Mouse (Mus musculus) forebrain, embryonic 11.5 days (tissue): ENCODE measurements around the gene Ccdc62. TPM values are rescaled to one million over a fixed set of nuclear protein-coding genes. Genes with fewer than 3 reads are reported as not detected.

Experiments
- ATAC-seq: fragments of 200-750 bp; cut with Nextera tagmentation; replicated peaks from 2 replicates; pipeline ENCODE4 v1.8.0; 2017; ENCODE audit warnings: moderate TSS enrichment; ENCODE audit not compliant: low FRiP score
- DNase-seq: peaks from one replicate; pipeline ENCODE4 v3.0.0-alpha.2; 2017; ENCODE audit warnings: low spot score
- H3K27ac ChIP-seq: fragments of 300-500 bp; sonication (generic); 2 replicates; pipeline ENCODE4 v1.5.1; 2014; ENCODE audit warnings: low read depth, low read length
- H3K27me3 ChIP-seq: fragments of 300-500 bp; sonication (generic); 2 replicates; pipeline ENCODE4 v1.6.1; 2014; ENCODE audit warnings: mild to moderate bottlenecking, low read length, mixed read lengths; ENCODE audit not compliant: control insufficient read depth, insufficient read depth
- H3K36me3 ChIP-seq: fragments of 300-500 bp; sonication (generic); 2 replicates; pipeline ENCODE4 v1.6.1; 2014; ENCODE audit warnings: mild to moderate bottlenecking, low read length, moderate library complexity, mixed read lengths; ENCODE audit not compliant: control insufficient read depth, insufficient read depth
- H3K4me1 ChIP-seq: fragments of 300-500 bp; sonication (generic); replicated peaks from 2 replicates; pipeline ENCODE4 v1.6.1; 2014; ENCODE audit warnings: low read length, mixed read lengths; ENCODE audit not compliant: control insufficient read depth, insufficient read depth
- H3K4me2 ChIP-seq: fragments of 300-500 bp; sonication (generic); 2 replicates; pipeline ENCODE4 v1.6.1; 2014; ENCODE audit warnings: low read depth, mild to moderate bottlenecking, low read length, moderate library complexity, mixed read lengths; ENCODE audit not compliant: severe bottlenecking
- H3K4me3 ChIP-seq: fragments of 300-500 bp; sonication (generic); 2 replicates; pipeline ENCODE4 v1.5.1; 2014; ENCODE audit warnings: low read depth, low read length
- H3K9ac ChIP-seq: fragments of 300-500 bp; sonication (generic); 2 replicates; pipeline ENCODE4 v1.6.1; 2014; ENCODE audit warnings: low read length
- H3K9me3 ChIP-seq: fragments of 300-500 bp; sonication (generic); 2 replicates; pipeline ENCODE4 v1.6.1; 2016; ENCODE audit warnings: low read length, mixed read lengths; ENCODE audit not compliant: control insufficient read depth
- WGBS: fragments of 180-500 bp; shearing (Covaris S2); extraction: QIAGEN DNeasy Blood & Tissue Kit; methylation state at CpG from one replicate; pipeline ENCODE4 v1.1.7; 2014; 5-methylcytosine and 5-hydroxymethylcytosine counted together
- polyA plus RNA-seq: library from polyadenylated mRNA; unstranded; fragments of >200 nt; fragmentation: Nextera tagmentation; extraction: Ambion mirVana; gene quantifications from 2 replicates; pipeline ENCODE4 v1.2.1, GENCODE M21; 2014

The Ccdc62 gene
- polyA plus RNA-seq, 1 experiment from 2014 or later, result 3.9 TPM

DNA sequence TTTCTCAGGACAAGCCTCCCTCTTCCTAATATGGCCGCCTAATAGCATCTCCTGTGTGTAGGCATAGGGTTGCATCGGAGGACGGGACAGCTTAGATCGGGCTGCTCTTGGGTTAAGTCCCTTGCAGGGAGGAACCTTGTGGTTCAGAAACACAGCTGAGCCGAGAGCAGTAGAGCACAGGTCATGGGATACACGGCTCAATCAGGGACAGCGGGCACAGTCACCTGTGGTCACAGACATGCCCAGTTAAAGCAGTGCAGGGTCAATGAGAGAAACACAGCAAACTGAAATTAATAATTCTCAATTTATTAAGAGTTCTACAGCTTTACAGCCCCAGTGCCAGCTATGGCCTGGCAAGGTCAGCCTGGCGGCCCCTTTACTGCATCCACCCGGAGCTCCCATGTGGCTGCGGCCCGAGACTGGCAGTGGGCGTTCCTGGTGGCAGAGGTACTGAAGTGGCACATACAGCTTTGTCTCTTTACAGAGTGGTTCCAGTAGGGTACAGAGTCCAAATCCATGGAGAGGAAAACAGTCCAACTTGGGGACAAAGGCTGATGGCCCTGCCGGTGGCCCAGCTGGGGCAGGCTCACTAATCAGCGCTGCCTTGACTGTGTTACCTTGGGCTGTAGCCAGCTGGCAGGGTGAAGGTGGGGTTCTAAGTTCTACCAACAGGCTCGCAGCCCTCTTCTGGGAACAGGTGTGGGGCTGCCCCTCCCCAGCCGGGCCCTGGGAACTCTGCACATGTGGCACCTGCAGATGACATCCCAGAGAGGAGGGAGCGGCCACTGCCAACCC, 74.1 kb downstream of the Ccdc62 start:
- Histone ChIP-seq H3K36me3 (peaks cover 14% of the 10 kb centered on the region; the same call in 1 of the 2 replicates), H3K9me3 (no peaks in the 10 kb centered on the region), H3K27me3 (no peaks in the 10 kb centered on the region), H3K4me2 (no peak overlapping the region), H3K4me1 (no peaks in the 10 kb centered on the region), H3K9ac (no peak overlapping the region), H3K4me3 (no peak overlapping the region), H3K27ac (no peak overlapping the region)
- no peak for ATAC-seq
- 93% methylated on average over 17 of the region's 17 CpGs for WGBS
- DNase-seq, result no peak

GRCm38 (mm10) chr5:124005151-124005500, 74.6 kb downstream of the Ccdc62 start:
- H3K27me3 ChIP-seq, result no peaks in the 10 kb centered on the region
- 96% methylated on average over 15 of the region's 15 CpGs for WGBS
- H3K4me1 ChIP-seq, result no peaks in the 10 kb centered on the region
- DNase-seq, result no peak
- H3K9ac ChIP-seq, result no peak overlapping the region
- H3K4me2 ChIP-seq, result no peak overlapping the region
- no peaks in the 10 kb centered on the region for H3K9me3 ChIP-seq
- H3K4me3 ChIP-seq, result no peak overlapping the region
- H3K27ac ChIP-seq, result no peak overlapping the region
- H3K36me3 ChIP-seq, result peaks cover 14% of the 10 kb centered on the region; the same call in 1 of the 2 replicates
- no peak for ATAC-seq

DNA sequence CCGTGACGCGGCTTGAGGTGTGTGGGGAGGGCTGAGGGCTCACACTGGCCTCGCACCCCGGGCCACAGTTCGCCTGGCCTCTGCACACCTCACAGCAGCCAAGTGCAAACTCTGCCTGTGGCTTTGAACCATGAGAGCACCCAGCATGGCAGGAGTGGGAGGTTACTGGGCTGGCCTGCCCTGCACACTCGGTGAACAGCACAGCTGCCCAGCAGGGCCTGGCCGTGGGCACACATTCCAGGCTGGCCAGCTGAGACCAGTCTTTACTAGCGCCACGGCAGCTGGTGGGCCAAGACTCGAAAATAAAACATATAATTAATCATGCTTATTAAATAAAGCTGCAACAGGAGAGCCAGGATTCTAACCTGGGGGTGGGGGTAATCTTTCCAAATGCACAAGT, 75.1 kb downstream of the Ccdc62 start:
- Histone ChIP-seq H3K4me1 (0 out of 2 replicates have a peak, but pooled peaks cover under 1% of the 10 kb centered on the region), H3K4me2 (no peak overlapping the region), H3K9ac (no peak overlapping the region), H3K27me3 (no peaks in the 10 kb centered on the region), H3K9me3 (no peaks in the 10 kb centered on the region), H3K4me3 (no peak overlapping the region), H3K27ac (no peak overlapping the region), H3K36me3 (peaks cover 14% of the 10 kb centered on the region; the same call in 1 of the 2 replicates)
- ATAC-seq (no peak), DNase-seq (no peak)
- WGBS, result 92% methylated on average over 11 of the region's 11 CpGs

GRCm38 (mm10) chr5:124006082-124006873, 75.8 kb downstream of the Ccdc62 start:
- Histone ChIP-seq H3K4me2 (no peak overlapping the region), H3K9me3 (no peaks in the 10 kb centered on the region), H3K4me3 (no peak overlapping the region), H3K4me1 (peaks cover 7% of the 10 kb centered on the region), H3K36me3 (peaks cover 14% of the 10 kb centered on the region; the same call in 1 of the 2 replicates), H3K9ac (no peak overlapping the region), H3K27ac (no peak overlapping the region), H3K27me3 (no peaks in the 10 kb centered on the region)
- DNase-seq (no peak), ATAC-seq (no peak)
- WGBS, result 90% methylated on average over 26 of the region's 26 CpGs

DNA sequence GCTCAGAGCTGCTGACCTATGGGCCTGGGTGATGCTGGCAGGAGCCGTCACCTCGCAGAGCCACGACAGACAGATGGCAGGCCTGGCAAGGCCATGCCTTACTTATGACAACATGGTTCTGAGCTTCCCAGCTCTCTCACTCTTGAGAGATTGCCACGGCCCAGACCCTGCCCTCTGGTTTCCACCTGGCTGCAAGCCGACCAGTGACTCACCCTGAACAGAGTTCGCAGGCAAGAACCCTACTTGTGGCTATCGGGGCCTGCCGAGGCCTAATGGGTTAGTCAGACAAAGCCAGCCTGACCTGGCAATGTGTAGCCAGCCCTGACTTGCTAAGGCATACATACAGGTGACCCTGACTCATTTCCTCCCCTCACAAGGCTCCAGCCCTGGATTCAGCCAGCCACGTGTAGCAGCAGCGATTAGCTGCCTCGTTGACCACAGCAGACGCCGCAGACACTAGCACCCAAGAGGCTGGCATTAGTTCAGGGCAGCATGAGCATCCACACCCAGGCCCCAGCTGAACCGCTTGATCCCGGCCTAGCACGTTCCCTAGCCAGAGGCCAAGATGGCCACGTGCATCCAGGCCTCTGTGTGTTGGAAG, 76.5 kb downstream of the Ccdc62 start:
- Histone ChIP-seq H3K4me3 (no peak overlapping the region), H3K9ac (no peak overlapping the region), H3K4me1 (peaks cover 14% of the 10 kb centered on the region), H3K4me2 (no peak overlapping the region), H3K27ac (no peak overlapping the region), H3K9me3 (no peaks in the 10 kb centered on the region), H3K36me3 (peaks cover 14% of the 10 kb centered on the region; the same call in 1 of the 2 replicates), H3K27me3 (no peaks in the 10 kb centered on the region)
- ATAC-seq, result no peak
- DNase-seq, result no peak
- WGBS, result 91% methylated on average over 17 of the region's 17 CpGs

DNA sequence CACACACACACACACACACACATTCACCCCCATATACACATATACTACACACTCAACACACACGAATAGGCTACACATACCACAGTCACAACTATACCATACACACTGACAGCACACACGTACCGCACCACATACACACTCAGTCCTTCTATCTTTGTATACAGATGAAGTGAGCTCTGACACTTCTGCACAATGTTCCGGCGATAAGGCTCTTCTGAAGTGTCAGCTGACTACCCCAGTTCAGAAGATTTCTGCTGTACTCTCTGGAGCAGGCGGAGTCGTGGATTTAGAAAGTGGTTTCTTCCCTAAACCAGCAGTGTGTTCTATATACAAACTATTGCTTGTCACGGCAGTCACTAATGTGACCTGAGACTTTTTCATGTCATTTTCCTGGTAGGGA, 79.6 kb downstream of the Ccdc62 start:
- WGBS, result 90% methylated on average over 8 of the region's 8 CpGs
- no peak for DNase-seq
- Histone ChIP-seq H3K27ac (peak overlapping the region; percentile 84; the same call in 1 of the 2 replicates), H3K27me3 (no peaks in the 10 kb centered on the region), H3K4me3 (no peak overlapping the region), H3K4me2 (no peak overlapping the region), H3K9me3 (no peaks in the 10 kb centered on the region), H3K9ac (no peak overlapping the region), H3K36me3 (peaks cover 14% of the 10 kb centered on the region; the same call in 1 of the 2 replicates), H3K4me1 (peaks cover 28% of the 10 kb centered on the region)
- ATAC-seq, result no peak

DNA sequence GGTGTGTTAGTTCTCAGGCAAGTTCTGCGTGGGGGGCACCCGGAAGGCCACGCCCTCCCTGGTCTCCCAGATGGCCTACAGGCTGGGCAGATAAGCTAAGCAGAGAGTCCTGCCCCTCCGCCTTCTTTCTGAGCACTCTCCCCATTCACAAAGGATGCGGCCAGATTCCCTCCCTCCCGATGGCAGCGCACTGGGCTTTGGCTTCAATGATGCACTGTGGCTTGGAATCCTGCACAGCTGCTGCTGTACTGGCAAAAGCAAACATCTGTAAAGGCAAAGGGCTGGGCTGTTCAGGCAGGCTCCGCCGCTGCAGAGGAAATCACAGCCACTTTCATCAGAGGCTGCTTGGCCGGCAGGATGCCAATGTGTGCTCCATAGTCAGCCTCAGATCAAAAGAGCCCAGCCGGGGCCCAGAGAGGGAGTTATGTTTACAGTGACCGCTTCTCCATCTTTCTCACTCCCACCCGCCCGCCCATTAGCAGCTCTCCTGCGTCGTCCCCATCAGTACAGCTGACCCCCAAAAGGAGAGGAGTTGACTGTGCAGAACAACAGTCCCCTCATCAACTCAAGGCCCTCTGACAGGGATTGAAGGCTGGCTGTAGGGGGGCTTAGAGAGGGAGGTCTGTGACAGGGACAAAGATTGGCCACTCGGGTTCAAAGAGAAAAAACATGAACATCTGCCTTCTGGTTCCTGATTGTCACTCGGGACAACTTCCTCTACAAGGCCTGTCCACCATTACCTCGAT, 80.6 kb downstream of the Ccdc62 start:
- H3K36me3 ChIP-seq, result peaks cover 8% of the 10 kb centered on the region; the same call in 1 of the 2 replicates
- peaks cover 29% of the 10 kb centered on the region for H3K4me1 ChIP-seq
- no peaks in the 10 kb centered on the region for H3K9me3 ChIP-seq
- ATAC-seq (peak; percentile 52), DNase-seq (peak; percentile 76)
- peak overlapping the region; percentile 28 for H3K9ac ChIP-seq
- H3K4me2 ChIP-seq, result peak overlapping the region; percentile 34
- no peaks in the 10 kb centered on the region for H3K27me3 ChIP-seq
- peak overlapping the region; percentile 84 for H3K27ac ChIP-seq
- peak overlapping the region; percentile 1; the same call in 1 of the 2 replicates for H3K4me3 ChIP-seq
- 13% methylated on average over 19 of the region's 19 CpGs for WGBS

GRCm38 (mm10) chr5:124011927-124012326, 81.4 kb downstream of the Ccdc62 start:
- peaks cover 7% of the 10 kb centered on the region; the same call in 1 of the 2 replicates for H3K36me3 ChIP-seq
- H3K27ac ChIP-seq, result peak overlapping the region; percentile 84
- no peaks in the 10 kb centered on the region for H3K9me3 ChIP-seq
- H3K4me3 ChIP-seq, result no peak overlapping the region
- no peak for DNase-seq
- no peak for ATAC-seq
- peaks cover 29% of the 10 kb centered on the region for H3K4me1 ChIP-seq
- H3K27me3 ChIP-seq, result no peaks in the 10 kb centered on the region
- WGBS, result 19% methylated on average over 8 of the region's 8 CpGs
- H3K4me2 ChIP-seq, result no peak overlapping the region
- H3K9ac ChIP-seq, result peak overlapping the region; percentile 28
